Mouse (Mus musculus) spleen, postnatal 4 days (tissue): ENCODE results near the gene Tmprss3.

Experiments used
- DNase-seq, 2 experiments: peaks; one replicate each; pipeline ENCODE4 v3.0.0; 2022; ENCODE audit warnings: low spot score in 2 of 2

The Tmprss3 gene

DNA sequence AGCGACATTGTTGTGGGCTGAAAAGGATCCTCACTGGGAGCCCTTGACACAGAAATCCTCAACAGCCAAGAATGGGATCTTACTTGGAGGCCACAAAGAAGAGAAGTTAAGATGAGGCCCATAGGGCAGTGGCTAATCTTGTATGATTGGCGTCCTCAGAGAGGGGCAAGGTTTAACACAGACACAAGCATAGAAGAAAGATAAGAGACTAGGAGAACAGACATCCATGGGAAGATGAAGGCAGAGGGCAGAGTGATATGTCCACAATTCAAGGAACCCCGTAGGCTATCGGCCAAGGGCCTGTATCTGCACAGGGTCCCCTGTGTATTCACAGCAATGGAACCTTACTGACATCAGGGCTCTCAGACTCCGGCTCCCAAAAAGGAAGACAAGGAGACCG lies 3.6 kb downstream of the Tmprss3 start:
- DNase-seq = no peak

DNA sequence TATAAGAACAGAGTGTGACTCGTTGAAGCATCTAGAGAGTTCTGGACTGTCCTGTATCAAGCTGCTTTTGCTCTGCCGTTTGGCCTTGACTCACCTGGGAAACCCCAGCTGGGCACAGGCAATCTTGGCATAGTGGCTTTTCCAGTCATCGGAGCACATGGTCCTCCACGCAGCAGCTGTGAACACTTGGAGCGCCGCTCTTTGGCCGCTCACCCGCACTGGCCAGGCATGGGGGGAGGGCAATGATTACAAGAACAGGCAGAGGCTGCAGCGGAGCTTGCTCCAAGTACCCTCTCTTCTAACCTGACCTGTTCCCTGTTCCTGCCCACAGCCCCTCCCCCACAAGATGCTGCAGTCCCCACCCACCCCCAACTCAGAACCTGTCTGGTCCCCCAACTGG lies 5.4 kb downstream of the Tmprss3 start:
- no peak for DNase-seq

DNA sequence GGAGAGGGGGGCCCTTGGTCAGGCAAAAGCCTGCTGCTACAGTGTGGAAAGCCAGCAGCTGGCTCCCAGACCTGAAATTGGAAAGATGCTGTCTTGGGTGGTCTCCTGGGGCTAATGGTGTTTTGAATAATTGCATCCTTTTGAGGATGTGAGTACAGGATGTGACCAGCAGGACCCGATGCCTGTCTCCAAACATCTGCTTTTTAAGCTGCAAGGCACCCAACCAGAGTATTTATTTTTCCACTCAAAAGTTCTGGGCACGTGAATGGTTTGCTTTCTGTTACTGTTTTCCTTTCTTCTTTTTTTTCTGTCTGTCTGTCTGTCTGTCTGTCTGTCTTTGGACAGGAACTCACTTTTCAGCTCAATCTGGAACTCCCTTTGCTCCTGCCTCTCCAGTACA lies 6.1 kb downstream of the Tmprss3 start:
- DNase-seq = no peak

DNA sequence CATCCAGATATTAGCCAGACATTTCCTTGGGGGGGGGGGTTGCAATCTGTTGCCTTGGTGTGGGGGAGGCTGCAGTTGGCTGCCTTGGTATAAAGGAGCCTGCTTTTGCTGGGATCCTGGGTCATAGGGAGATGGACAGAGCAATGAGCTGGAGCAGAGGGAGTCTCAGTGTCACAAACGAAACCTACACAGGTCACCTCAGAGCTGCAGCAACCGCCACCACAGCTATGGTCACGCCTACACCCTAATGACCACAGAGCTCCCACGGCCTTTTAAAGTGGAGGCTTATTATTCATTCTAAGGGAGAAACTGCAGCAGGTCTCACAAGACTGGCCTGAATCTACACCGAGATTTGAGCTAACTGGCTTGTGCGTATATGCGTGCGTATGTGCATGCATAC lies 7.0 kb downstream of the Tmprss3 start:
- DNase-seq = no peak

DNA sequence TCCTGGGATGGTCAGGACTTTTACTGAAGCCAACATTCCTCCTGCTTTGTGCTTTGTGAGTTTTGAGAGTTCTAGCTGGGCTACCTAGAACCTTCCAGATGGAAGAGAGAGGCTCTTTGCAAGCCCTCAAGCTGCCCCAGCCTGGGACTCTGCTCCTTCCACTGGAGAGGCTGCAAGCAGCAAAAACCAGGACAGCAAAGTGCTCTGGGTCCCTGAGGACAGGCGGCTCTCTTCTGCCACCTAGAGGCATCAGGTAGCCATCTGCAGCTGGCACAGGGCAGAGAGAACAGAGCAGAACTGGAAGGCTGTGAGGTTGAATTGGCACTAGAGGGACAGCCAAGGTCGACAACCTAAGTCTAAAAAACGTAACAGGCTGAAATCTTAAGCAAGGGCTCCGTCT lies 11.4 kb downstream of the Tmprss3 start:
- DNase-seq = peak; percentile 67 to 86

DNA sequence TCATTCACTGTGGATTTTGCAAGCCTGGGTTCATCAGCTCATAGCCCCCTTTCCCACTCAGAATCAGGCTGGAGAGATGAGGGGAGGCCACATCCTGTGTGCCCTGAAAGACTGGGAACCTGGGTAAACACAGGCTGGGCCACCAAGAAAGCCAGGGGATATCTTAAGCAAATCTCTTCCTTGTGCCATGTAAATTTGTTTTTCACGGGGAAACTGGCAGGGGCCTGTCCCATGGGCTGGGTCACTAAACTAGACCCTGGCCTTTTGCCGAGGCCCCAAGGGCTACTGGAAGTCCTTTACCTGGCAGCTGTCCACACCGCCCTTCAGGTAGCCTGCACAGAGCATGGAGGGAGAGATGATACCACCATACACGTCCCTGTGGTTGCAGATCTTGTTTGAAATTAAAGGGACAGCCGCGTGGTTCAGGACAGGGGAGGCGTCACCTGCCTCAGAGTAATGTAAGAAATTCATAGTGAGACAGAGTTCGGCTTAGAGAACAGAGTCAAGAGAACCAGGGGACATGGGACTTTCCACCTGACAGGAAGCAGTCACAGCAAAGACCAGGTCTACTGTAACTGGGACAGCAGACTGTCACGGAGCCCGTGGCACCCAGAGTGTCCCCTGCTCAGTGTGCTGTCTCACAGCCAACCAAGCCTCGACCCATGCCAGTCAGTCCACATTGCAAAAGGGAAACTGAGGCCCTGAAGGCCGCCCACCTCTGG lies 14.3 kb downstream of the Tmprss3 start:
- no peak for DNase-seq

DNA sequence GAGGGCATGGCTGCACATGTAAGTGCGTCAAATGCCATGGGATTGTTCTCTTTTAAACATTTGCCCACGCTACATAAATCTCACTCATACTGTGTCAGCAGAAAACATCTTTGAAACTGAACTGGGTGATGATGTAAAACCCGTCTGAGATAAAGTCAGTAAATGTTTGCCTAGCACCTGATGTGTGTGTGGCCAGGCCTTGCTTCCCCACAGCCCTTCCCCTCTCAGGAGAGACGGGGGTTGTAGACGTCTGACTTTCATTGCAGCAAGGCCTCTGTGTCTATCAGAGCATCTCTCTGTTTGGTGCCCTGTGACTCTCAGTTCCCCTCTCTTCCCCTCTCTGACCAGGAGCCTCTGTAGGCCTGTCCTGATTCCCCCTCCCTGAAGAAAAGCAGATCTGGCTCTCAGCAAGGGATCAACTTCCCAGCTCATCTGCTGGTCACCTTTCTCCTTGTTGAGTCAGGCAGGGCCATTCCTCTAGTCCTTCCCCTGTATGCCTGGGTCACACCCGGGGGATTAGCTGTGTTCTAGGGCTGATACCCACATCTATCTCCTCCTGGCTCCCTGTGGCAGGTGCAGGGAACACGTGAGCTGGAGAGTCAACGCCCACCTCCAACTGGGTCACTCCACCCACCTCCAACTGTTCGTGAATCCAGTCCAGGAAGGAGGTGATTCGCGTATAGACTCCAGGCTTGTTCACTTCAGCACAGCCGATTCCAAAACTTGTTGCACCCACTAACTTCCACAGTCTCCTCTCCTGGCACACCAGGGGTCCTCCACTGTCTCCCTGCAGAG lies 15.4 kb downstream of the Tmprss3 start:
- no peak for DNase-seq

DNA sequence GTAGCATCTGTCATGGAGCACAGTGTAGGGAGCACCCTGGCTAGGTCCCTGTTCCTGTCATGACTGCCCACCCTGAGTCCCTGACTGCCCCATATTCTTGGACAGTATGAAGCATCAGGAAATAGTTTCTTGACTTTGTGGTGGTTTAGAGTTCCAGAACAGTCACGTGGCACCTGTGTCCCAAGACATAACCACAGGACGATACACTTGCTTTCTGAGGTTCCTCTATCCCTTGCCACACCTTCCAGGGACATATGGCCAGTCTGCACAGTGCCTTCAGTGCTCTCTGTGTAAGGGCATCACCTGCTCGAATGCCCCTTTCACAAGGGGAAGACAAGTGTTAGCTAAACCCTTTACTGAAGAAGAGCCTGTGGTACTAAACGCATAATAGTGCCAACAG lies 17.3 kb downstream of the Tmprss3 start:
- no peak for DNase-seq

DNA sequence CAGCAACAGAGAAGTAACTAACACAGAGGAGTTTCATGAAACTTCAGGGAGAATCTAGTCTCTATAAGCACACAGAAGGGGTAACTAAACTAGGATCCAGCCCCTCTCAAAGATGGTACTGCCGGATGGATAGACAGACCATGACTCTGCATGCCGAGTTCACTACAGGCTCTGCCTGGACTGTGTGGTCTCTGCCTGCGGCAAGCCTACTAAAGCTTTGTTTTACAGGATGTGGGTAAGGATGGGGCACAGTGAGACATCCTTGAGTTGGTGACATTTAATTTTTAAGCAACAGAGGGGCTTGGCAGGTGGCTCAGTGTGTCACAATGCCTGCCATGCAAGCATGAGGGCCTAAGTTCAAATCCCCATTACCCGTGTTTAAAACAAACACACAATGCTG lies 22.5 kb downstream of the Tmprss3 start:
- no peak for DNase-seq

DNA sequence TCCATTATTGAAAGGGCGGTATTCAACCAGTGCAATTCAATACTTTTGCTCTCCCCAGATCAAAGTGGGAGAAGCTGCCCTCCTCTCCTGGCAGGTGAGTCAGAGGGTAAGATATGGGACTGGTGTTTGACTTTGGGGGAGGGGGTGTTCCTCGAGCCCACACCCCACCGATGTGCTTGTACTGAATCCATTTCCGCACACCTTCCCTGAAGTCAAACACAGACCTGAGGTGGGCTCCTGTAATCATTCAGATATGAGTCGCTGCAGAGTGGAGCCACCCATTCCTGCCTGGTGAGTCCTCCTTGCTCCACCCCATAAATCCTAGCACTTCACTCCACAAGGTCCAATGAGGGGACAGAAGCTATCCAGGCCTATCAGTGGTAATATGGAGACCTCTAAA lies 29.0 kb downstream of the Tmprss3 start:
- no peak for DNase-seq

DNA sequence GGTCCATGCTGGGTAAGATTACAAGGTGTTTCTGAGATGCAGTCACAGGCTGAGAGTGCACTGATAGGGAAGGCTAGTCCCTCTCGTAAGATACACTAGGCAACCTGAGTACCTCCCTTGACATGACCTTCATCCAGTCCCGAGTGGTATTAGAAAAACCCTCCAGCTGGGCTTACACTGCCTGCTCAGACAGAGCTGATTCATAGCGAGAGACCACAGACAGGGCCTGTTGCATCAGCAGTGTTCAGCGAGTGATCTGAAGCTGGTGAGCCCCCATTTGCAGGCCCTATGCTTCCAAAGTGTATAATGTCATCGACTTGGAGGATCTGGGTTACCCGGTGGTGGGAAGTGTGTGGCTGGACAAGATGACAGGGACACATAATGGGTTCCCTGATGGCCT lies 33.6 kb downstream of the Tmprss3 start, which contains the start of gene Tff1:
Tff1 (minus strand) TSS at position 151 of the 400 bp plus-strand sequence.
- no peak for DNase-seq

DNA sequence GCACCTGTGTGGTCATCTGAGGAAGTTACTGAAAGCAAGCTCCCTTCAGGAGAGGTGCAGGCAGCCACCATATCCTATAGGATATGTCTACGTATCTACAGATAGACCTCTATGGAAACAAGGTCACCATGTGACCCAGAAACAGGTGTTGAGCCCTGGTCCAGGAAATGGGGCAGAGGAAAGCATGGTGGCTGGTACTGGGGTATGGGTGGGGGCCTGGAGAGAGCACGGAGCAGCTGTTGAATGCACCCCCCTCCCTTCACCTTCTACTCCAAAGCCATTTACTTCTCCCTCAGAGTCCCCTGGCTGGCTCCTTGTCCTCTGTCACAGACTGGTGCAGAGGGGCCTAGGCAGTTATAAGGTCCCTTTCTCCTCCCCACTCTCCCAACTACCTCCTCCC lies 35.0 kb downstream of the Tmprss3 start:
- DNase-seq = no peak

DNA sequence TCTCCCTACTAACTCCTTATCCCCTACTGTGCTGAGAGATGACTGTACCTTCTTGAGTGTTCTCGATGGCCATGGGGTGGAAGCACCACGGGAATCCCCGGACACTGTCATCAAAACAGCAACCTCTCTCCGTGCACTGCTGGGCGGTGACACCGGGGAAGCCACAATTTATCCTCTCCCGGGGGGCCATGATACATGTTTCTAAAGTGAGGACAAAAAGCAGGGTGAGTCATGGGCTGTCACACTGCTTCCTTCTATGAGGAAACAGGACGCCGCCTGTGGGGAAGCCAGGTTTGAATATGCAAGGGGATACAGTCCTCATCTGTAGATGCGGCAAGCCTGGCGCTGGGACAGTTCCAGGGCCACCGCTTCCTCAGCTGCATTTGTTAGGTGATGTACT lies 36.2 kb downstream of the Tmprss3 start:
- DNase-seq = no peak

DNA sequence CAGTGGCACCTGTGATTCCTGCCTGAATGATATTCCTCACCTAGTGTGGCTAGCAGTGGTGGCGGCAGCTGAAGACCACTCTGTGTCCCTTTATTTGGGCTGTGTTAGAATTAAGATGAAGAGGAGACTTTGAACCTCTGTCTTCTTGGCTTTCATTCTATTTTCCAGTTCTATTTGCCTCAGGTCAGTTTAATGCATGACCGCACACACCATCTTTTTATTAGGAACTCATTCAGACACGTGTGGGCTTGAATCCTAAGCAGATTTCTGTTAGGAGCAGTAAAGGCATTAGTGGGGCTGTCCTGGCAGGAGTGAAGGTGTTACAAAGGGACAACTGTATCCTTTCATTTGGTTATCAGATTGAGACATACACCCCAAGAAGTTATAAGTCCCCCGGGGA lies 38.5 kb downstream of the Tmprss3 start:
- no peak for DNase-seq

DNA sequence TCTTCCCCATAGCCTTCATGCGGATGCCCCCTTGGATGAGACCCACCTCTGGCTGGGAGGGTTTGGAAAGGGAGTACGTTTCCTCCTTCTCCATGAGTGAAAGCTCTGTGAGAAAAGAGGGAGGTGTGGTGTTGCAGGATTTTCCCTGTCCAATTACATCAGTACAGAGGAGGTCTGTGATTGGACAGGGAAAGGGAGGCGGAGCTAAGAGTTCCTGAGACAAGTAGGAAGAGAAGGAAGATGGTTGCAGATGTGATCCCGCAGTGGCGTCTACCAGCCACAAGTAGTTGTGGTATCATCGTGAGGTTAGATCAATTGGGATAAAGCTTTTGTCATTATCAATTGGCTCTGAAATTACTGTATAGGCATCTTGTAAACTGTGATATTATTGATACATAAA lies 40.9 kb downstream of the Tmprss3 start:
- DNase-seq = no peak

DNA sequence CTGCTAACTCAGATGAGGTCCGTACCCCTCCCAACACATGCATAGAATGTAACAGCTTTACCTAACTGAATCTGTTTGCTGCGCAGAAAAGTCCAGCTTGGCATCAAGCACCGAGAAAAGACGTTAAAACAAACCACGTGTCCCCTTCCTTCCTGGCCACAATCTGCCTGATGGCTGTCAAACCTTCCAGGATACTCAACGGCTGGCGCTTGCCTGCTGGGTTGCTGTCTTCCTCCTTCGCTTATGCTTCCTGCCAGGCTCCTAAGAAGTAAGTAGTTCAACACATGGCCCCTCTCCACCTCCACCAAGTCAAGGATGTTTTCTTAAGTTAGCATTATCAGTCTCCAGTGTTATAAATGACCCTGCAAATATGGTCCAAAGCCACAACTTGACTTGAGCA lies 45.0 kb downstream of the Tmprss3 start:
- DNase-seq = no peak

DNA sequence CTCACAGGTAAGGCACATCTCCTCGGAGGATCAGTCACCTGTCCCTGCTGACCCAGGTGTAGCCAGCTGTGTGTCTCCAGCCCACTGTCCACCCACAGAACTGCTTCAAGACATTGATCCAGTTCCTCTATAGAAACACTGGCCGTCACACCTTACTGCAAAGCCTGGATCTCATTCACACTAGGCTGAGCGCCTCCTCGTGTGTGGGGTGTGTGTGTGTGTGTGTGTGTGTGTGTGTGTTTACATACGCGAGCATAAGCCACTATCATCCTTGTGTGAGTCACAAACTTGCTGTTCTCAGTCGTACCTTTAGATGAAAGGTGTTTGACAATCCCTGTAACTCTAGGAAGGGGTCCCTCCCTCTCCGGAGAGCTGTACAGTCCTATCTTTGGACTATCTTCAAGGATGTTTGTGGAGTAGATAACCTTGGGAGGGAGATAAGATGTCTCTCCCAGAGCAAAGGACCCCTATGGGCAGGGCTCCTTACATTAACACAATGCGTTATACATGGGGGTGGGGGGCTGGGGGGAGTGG lies 45.7 kb downstream of the Tmprss3 start:
- no peak for DNase-seq

DNA sequence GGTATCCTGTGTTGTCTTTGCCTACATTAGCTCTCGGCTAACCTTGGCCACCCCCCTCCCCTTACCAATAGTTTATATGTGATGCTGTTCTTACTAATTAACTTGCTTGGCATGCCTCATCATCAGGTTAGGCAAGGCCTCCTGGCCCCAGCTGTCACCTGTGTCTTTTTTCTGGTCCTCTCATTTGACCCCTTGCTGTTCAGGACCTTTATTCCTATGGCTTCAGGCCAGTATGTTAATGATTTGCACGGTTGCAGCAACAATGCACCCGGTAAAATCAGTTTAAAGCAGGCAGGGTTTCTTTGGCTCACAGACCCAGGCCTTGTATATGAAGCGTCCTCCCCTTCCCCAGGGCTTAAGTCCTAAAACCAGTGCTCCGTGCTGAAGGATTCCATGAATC lies 46.3 kb downstream of the Tmprss3 start:
- no peak for DNase-seq

DNA sequence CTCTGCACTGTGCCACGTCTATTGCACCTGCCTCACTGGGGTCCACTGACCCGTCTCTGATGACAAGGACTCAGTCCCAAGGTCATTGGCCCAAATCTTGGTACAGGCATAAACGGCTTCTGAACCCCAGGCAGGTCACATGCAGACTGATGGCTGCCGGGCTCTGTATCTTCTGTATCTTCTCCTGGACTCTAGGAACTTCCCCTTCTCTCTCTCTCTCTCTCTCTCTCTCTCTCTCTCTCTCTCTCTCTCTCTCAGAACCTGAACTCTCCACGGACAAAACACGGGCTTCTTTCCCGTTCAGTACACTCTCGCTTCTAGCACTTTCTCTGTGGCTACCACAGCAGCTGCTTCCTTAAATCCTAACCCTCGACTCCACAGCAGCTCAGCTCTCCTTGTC lies 52.8 kb downstream of the Tmprss3 start:
- DNase-seq = no peak

DNA sequence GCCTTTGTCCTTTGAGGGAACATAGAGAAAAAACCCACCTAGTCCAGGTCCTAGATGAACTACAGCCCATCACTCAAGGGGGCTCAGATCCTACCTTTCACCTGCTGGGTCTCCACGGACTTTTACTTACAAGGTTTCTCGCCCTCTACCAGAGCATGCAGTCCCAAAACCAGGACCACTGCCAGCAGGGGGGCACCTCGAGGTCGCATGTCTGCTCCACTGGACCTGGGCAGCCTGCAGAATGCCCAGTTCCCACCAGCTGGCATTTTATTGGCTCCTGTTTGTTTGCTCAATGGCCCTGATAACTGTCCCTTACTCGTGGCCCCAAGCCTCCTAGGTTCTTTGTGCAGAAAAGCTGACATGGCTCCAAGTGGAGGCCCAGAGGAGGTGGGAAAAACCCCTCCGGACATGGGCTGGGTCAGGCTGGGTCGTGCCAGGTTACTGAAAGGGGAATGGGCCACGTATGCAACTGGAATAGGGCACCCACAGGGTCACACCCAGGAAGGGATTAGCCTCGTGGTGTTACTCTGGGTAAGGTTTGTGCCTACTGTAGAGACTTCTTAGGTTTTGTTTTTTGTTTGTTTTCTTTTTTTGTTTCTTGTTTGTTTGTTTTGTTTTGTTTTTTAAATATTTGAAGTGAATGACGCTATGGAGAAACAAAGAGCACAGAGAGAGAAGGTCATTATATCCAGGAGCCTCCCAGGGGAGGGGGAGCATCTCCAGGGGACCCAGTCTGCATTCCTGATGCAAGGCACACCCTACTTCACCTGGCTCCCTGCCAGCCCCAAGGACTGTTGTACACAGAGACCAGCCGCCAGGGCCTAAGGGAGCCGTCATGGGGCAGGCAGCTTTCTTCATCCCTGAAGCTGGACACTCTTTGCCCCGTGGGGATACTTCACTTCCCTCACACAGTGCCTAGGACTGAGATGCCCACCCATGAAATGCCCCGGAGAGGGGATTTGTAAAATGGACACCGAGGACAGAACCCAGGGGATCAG lies 54.4 kb downstream of the Tmprss3 start, which contains the start of gene Tff2:
Tff2 (minus strand) TSS at position 243 of the 998 bp plus-strand sequence.
- DNase-seq = no peak

DNA sequence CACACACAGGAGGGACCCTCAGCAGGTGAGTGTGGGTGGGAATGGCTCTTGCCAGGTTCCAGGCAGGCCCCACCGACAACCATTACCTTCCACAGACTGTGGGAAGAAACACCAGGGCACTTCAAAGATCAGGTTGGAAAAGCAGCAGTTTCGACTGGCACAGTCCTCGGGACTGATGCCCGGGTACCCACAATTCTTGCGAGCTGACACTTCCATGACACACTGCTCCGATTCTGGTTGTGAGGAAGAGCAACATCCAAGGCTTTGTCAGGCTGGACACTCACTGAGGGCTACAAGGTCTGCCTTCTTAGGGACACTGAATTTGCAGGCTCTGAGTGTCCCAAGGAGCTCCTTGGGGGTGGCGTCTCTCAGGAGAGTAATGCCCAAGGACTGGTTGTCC lies 56.7 kb downstream of the Tmprss3 start:
- no peak for DNase-seq

DNA sequence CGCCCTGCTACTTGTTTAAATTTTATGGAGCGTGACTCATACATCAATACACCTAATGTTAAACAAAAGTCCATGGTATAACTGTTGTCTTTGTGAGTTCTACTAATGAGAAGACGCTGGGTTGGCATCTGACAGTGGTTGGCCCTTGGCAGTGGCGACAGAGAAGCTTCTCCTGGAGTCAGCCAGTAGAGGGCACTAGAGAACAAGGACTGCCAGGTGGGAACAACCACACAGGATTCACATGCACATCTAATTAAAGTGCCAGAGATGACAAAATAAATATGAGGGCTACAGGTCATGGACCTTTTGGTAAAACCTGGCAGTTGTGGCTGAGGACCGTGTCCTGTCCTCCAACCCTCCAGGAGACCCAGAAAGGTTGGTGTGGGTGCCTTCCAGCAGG lies 60.4 kb downstream of the Tmprss3 start:
- peak; percentile 58 to 78 for DNase-seq
